Mouse (Mus musculus) adrenal gland, adult 18-20 months (tissue): ENCODE data around the gene Runx1. TPM values are rescaled to one million over a fixed set of nuclear protein-coding genes. Genes with fewer than 3 reads are reported as not detected.

ENCODE experiments used
- DNase-seq, 2 experiments: peaks; one replicate each; pipeline ENCODE4 v3.0.0; 2021 to 2022; ENCODE audit warnings: low spot score in 2 of 2
- long read RNA-seq, 2 experiments: library from polyadenylated mRNA; stranded (forward); transcript quantifications; one replicate each; pipeline ENCODE4 v2.0.0; 2021
- total RNA-seq, 2 experiments: library from RNA; stranded (reverse); gene quantifications; 1 replicate in 1 of 2; 2 replicates in 1 of 2; pipeline ENCODE4 v1.2.3; 2021

Runx1 gene
- 1 to 10 TPM; 3.5 to 4.5 TPM for total RNA-seq
- long read RNA-seq, experiment 1, result 0 reads
- long read RNA-seq, experiment 2, partial matches to known transcripts, result 0 of 1 reads
- long read RNA-seq, experiment 2, other reads (novel, unspliced or antisense), result 1 of 1 reads

DNA sequence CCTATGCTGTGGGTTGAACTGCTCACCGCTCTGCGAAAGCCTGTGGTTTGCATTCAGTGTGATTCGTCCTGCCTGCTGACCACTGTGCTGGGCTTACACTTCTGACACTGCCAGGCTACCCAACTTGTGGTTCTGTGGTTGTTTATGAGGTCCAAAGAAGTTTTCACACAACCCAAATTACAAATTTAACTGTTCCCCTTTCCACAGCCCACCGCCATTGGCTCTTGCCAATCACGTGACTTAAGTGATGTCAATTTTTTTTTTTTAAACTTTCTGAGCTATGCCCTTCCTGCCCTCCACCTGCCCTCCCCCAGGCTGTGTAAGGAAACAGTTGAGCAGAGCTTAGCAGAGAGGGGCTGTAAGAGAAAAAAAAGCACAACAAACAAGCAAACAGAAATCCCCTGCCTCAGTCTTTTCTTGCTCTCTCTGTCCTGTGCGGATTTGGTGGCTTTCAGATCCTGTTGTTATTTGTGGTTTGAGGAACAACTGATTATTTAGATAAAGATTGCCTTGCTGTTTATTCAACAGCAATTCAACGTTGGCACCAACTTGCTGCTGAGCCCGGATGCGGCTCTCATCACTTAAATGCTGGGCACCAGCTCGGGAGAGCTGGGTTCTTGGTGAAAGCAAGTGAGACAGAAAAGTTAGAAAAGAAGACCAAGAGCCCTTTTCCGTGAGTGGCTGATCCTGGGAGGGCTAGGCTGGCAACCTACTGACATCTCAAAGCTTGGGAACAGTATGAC is at the start of gene Runx1:
Gene Runx1 (minus strand): TSS at position 242 of the 743 bp plus-strand sequence.
- DNase-seq, result no peak

DNA sequence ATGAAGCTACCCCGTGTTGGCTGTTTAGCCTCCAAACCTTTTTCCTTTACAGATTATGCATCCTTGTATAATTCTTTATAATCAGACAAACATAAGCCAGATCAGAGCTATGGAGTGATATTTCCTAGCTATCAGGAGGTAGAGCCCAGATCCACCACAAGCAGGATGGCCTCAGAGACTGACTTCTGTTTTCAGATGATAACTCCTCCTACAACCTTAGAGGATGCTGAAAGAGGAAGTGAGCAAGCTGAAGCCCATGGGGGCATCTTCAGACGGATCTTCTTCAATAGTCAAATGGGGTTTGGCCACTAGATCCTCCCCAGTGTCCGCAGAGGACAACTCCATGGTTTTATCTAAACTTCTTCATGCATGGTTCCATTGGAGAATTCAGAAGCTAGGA is 48.1 kb upstream of the Runx1 start:
- no peak for DNase-seq

DNA sequence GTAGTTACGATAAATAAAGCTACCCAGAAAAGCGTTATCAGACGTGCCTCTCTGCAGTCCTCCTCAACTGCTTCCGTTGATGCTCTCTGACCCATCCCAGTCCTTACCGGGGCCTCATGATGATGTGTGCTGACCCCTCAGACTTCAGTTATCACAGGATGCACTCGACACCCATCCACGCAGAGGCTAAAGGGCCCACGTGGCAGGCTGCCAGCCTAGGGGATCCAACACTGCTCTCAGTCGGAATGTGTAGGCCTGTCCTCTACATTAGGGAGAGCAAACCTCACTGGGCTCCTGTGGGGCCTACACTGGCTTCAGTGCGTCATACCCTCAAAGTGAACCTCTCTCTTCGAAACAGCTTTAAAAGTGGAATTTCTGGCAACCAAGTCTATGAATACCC is 45.8 kb upstream of the Runx1 start:
- DNase-seq, result no peak

DNA sequence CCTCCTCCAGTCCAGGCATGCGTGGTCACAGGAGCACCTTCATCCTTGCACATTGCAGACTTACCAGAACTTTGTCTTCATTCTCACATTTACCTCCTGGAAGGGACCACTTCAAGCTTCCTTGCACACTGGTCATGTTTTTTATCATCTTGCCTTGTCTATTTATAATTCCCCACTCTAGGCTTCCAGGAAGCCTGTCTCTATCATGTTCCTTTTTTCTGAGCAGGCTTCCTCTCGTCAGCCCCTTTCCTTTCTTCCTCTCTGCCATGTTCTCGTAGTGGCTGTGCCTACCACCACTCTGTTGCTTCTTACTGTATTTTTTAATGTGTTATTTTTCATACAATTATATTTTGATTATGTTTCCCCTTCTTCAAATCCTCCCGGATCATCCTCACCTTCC is 42.6 kb upstream of the Runx1 start:
- DNase-seq, result no peak

DNA sequence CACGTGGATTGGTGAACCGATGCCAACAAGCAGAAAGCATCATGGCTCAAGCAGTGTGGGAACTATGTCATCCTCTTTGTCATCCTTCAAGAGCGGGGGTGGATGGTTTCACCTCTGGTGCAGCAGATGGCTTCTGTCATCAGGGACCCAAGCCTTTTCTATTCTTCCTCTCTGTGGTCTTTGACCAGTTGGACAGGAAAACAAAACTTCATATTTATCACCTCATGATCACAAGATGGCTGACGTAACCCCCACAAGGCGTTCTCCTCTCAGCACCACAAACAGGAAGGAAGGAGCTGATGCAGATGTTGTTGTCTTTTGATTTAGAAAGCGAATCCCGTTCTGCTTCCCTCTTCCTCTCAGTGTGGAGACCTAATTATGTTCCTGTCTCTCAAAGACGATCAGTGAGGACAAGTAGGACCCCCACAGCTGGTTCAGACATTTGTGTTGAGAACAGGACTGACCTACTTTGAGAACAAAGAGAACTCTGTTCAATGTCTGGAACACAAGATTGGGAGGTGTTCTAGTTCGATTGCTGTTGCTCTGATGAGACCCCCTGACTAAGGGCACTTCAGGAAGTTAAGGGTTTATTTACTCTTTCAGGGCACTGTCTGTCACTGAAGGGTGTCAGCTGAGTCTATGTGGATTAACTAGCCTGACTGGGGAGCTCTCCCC is 41.4 kb upstream of the Runx1 start:
- DNase-seq, result no peak

DNA sequence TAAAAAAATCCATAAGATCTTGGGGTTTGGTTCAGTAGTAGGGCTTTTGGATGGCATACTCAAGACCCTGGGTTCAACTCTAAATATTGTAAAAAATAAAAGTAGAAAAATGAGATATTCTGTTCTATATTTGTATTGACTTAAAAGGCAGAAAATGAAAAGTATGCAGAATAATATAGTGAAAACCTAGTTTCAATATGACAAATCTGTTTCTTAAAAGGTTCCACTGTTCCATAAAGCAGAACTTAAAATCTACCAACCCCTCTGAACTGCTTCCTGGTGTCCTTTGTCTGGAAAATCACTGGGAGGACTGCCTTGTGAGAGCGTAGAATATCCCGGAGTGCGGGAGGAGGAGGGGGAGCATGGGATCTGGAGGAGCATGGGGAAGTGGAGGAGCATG is 39.4 kb upstream of the Runx1 start:
- no peak for DNase-seq

DNA sequence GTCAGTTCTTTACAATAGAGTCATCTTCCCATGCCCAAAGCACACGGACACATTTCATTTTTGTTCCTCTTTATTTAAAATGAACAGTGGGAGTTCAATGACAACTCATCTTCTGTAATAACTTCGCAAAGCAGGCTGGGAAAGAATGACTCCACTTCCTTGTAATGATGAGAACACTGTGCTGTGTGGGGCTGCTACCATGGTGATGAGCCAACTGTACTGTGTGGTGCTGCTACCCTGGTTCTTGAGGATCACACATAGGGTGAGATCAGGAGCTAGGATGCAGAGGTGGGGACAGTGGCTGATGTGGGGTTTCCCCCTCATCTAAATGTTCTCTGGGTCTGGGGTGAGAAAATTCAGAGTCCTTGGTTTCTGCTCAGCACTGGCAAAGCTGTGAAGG is 38.2 kb upstream of the Runx1 start:
- DNase-seq, result no peak

DNA sequence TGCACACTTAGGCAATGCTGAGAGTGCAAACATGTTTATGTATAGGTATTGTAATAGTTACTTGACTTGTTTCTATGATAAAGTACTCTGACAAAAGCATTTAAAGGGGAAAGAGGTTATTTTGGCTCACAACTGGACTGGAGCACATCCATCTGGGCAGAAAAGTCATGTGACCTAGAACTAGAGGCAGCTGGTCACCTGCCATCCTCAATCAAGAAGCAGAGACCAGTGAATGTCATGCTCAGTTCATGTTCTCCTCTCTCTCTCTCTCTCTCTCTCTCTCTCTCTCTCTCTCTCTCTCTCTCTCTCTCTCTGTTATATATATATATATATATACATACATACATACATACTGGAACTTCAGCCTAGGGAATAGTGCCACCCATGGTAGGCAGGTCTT is 37.2 kb upstream of the Runx1 start:
- no peak for DNase-seq

DNA sequence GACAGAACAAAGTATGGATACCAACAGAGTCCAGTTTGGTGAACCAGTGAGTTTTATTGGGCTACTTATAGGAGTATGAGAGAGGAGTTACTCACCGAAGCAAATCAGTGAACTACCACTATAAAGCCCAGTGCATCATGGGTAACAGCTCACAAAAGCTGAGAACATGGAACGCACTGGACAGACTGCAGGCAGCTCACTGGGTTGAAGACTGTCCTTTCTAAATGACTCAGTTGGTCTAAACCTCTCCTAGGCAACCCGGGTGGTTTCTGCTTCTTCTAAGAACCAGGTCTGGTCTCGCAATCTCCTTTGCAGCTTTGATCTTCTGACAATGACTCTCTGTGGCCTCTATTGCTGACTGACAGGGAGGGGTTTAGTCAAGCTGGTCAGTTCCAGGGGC is 36.5 kb upstream of the Runx1 start:
- no peak for DNase-seq

DNA sequence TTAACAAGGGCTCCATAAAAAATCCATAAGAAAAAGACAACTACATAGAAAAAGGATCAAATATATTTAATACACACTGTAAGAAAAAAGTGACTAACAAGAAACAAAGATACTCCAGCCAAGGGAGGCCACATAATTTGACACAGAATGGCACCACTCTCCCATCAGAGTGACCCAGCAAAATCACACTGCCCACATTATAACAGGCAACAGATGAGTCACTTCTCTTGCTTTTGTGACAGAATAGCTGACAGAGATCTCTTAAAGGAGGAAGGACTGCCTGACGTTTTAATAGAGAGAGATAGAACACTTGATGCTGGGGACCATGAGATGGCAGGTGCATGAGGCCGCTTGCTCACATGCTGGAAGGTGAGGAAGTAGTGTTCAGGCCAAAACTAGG is 35.6 kb upstream of the Runx1 start:
- DNase-seq, result no peak

DNA sequence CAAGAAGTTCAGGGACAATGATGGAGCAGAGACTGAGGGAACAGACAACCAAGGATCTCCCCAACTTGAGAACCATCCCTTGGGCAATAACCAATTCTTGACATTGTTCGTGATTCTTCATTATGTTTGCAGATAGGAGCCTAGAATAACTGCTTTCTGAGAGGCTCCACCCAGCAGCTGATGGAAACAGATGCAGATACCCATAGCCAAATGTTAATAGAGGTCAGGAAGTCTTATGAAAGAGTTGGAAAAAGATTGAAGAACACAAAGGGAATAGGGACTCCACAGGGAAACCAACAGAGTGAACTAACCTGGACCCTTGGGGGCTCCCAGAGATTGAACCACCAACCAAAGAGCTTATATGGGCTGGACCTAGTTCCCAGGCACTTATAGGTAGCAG is 34.7 kb upstream of the Runx1 start:
- DNase-seq, result no peak

DNA sequence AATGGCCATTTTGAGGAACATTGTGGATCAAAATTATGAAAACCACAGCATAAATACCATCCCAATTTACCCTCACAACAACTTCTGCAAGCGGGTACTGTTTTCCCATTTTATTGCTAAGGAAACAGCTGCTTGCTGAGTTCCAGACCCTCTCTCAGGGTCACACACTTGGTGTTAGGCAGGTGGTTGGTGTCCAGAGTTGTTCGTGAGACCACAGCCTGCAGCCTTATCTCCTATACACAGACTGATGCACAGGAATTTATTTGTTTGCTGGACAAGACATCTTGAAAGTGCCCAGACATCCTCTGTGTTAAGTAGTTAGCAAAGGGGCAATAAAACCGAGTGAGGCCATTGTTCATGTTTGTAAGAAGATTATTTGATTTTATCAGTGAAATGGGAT is 30.8 kb upstream of the Runx1 start:
- DNase-seq, result no peak

DNA sequence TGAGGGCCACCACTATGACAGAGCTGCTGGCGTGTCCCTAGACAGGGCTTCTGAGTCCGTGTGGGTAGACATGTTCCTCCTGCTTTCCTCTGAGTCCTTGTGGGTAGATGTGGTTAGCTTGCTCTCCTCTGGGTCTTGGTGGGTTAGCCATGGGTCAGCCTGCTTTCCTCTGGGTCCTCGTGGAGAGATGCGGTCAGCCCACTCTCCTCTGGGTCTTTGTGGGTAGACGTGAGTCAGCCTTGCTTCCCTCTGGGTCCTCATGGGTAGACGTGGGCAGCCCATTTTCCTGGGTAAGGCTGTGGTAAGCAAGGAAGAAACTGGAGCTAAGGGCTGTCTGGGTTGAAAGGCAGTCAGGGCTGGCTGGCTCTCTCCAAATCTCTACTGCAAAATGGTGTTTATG is 26.3 kb upstream of the Runx1 start:
- no peak for DNase-seq

DNA sequence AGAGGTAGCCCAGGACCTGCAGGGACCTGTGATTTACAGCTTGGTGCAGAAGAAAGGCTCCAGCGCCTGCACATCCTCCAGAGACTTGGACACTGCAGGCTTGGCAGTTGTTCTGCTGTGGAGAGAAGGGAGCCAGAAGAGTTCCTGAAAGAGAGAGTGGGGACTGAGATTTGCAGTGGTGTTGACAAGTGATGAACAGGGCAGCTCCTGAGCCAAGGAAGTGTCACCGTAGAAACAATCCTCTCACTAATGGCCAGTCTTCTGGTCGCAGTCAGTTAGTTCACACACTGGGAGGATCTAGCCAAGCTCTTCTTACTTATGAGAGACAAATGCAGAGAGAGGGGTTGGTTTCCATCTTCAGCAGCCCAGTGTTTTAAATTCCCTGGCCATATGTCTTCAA is 24.5 kb upstream of the Runx1 start:
- DNase-seq, result no peak

DNA sequence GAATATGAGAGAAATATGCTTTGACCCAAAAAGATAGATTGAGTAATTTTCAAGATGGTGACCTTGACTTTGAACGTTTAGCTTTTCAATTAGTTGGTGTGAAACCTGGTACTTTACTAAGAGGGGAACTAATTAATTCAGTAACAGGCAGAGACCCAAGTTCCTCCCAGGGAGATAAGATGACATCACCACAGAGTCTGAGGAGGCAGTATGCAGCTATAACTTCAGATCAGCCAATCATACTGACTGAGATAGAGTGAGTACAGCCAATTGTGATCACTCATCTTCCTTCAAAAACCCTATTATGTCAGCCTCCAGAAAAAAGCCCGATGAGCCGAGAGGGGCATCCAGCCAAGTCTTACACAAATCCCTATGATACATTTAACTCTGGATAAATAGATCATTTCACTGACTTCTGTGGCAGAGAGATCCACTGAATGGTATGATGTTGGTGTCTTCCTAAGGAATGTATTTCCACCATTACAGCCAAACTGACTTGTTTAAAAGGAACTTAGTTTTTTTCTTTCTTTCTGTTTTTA is 21.9 kb upstream of the Runx1 start:
- DNase-seq, result peak in 1 of 2 experiments; percentile 14

DNA sequence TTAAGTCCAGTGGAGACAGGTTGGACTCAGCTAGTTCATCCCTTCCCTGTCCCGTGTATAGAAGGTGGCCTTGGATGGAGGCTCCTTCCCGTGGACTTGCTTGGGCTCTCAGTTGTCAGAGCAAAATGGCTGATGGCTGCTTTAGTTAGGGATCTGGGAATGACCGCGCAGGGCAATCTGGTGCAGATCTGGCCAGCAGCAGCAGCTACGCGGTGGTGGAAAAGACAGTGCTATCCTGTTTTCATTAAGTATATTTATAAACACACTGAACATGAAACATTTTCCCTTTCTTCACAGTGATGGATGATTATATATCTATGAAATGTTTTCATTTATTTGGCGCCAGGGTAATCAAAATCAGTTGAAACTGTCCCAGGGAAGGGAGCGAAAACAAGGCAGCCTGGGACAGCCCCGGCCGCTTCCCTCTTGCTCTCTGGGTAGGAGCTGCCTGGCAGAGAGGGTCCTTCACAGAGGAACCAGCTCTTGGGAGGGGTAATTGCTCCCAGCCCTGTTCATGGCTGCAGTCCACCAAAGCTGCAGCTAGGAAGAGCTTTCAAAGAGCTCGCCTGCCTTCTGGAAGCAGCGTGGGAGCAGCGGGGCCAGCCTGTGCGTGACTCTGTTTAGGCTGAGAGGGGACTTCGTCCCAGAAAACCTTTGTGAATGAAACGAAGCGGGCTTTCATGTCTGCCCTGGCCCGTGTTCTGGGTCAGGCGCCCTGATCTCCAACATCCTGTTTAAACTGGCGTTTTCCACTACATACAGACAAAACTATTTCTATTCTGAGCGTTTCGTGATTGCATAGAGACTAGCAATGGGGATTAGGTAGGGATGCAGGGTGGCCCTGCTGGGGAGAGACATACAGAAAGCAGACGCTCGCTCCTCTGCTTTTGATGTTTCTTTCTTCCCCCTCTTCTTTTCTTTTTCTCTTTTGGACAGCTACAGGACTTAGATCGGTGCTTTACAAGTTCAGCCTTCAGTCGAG is 19.6 kb upstream of the Runx1 start:
- no peak for DNase-seq

DNA sequence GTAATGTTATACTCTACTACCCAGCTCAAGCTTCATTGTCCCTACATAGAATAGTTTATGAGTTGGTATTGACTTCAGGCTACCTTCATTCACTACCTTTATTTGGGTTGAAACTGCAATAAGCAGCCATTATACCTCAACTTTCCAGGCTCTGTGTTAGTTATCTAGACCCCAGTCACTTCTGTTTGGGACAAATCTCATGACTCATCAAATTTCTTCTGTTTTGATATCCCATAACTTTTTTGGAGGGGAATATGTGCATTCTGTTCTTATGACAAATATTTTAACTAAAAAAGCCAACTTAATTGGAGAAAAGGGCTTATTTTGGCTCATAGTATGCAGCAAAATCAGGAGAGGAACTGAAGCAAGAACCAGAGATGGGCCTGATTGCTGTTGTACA is 12.8 kb upstream of the Runx1 start:
- DNase-seq, result no peak

DNA sequence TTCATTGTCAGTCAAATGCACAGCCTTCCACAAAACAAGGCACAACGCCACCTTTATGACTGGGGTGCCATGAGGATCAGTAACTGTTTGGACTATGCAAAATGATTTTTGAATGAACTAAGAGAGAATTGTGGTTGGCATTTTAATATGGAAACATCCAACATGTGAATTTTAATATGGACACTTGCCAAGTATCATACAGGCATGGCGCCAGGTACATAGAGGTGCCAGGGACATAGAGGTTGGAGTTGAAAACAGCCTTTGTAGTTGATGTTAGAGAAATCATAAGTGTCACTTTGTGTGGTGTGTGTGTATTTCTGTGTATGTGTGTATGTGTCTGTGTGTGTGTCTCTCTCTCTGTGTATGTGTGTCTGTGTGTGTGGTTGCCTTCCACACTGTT is 5.4 kb upstream of the Runx1 start:
- DNase-seq, result no peak

DNA sequence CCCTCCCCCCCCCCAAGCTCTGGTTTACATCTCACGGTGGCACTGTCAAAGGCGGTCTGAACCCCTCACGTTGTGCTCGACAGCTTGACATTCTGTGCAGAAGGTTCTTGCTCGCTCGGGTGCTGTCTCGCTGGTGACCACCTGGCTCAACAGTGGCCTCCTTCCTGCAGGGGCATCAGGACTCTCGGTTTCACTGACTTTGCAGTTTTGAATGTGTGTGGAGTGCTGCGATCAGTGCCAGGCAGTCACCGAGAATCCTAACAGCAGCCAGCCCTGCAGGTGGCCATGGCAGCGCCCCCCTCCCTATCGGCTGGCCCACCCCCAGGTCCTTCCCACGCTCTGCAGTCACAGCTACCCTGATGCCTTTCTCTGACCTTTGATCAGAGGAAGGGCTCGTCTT is 4.5 kb upstream of the Runx1 start:
- no peak for DNase-seq

DNA sequence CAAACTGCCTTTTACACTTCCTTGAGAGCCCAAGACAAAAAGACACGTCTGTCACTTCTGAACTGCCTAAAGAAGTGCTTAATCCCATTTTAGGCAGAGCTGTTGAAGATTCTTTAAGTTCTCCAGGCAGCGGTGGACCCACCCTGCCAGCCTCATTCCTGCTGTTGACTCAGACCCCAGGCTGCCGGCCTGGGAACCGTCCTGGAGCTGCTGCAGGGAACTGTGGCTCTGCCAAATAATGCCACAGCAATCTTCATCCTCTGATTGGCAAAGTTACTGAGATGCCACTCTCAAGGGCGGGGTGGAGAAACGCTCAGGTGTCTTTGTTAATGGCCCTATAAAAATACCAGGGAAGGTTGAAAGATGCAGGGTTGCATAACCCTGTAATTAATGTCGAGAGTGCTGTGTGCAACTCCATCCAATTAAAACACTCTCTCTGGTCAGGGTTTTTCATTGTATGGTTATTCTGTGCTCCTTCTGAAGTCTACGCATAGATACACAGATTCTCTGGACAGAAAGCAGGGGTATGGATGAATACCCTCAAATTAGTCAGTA is 2.4 kb upstream of the Runx1 start:
- no peak for DNase-seq
